Mouse (Mus musculus) intestine, postnatal 0 days (tissue): Measurements from ENCODE around the gene Dennd2c. TPM values are rescaled to one million over a fixed set of nuclear protein-coding genes. Genes with fewer than 3 reads are reported as not detected.
"Not testable (repeated sequence)": the region's sequence is repeated elsewhere in the genome, so short reads cannot be mapped to it uniquely, and the experiment has no call there.

Experiments used
- ATAC-seq: fragments of 200-750 bp; cut with Nextera tagmentation; 2 replicates; pipeline ENCODE4 v1.8.0; 2017; ENCODE audit warnings: mild to moderate bottlenecking, moderate TSS enrichment, moderate library complexity
- H3K27ac ChIP-seq: fragments of 300-500 bp; sonication (generic); 2 replicates; pipeline ENCODE4 v1.5.1; 2014; ENCODE audit warnings: mild to moderate bottlenecking, low read depth, low read length, moderate library complexity
- H3K27me3 ChIP-seq: fragments of 300-500 bp; sonication (generic); replicated peaks from 2 replicates; pipeline ENCODE4 v1.6.1; 2014; ENCODE audit warnings: low read length, mixed read lengths; ENCODE audit not compliant: control insufficient read depth, insufficient read depth
- H3K36me3 ChIP-seq: fragments of 300-500 bp; sonication (generic); 2 replicates; pipeline ENCODE4 v1.6.1; 2014; ENCODE audit warnings: mild to moderate bottlenecking, moderate library complexity; ENCODE audit not compliant: control insufficient read depth, insufficient read depth
- H3K4me1 ChIP-seq: fragments of 300-500 bp; sonication (generic); replicated peaks from 2 replicates; pipeline ENCODE4 v1.6.1; 2014; ENCODE audit warnings: antibody characterized with exemption, low read length, mixed read lengths; ENCODE audit not compliant: control insufficient read depth, insufficient read depth
- H3K4me2 ChIP-seq: fragments of 300-500 bp; sonication (generic); replicated peaks from 2 replicates; pipeline ENCODE4 v1.6.1; 2014; ENCODE audit warnings: low read depth, mild to moderate bottlenecking, moderate library complexity
- H3K4me3 ChIP-seq: fragments of 300-500 bp; sonication (generic); 2 replicates; pipeline ENCODE4 v1.5.1; 2014; ENCODE audit warnings: low read depth, low read length
- H3K9ac ChIP-seq: fragments of 300-500 bp; sonication (generic); 2 replicates; pipeline ENCODE4 v1.6.1; 2014; ENCODE audit warnings: mild to moderate bottlenecking, low read depth, low read length
- H3K9me3 ChIP-seq: fragments of 300-500 bp; sonication (generic); 2 replicates; pipeline ENCODE4 v1.6.1; 2016; ENCODE audit warnings: mixed run types; ENCODE audit not compliant: control insufficient read depth
- CTCF ChIP-seq: sonication (generic); IDR thresholded peaks from 2 replicates; pipeline ENCODE4 v1.5.1; 2016; ENCODE audit warnings: low read depth, mild to moderate bottlenecking, control low read depth, antibody characterized with exemption, moderate library complexity
- WGBS: fragments of 180-500 bp; shearing (Covaris S2); extraction: QIAGEN DNeasy Blood & Tissue Kit; methylation state at CpG from one replicate; pipeline ENCODE4 v1.1.7; 2014; 5-methylcytosine and 5-hydroxymethylcytosine counted together
- polyA plus RNA-seq: library from polyadenylated mRNA; unstranded; fragments of >200 nt; fragmentation: Nextera tagmentation; extraction: Ambion mirVana; gene quantifications from 2 replicates; pipeline ENCODE4 v1.2.1, GENCODE M21; 2015

Dennd2c gene
- polyA plus RNA-seq, 1 experiment from 2014 or later = 0.96 TPM

DNA sequence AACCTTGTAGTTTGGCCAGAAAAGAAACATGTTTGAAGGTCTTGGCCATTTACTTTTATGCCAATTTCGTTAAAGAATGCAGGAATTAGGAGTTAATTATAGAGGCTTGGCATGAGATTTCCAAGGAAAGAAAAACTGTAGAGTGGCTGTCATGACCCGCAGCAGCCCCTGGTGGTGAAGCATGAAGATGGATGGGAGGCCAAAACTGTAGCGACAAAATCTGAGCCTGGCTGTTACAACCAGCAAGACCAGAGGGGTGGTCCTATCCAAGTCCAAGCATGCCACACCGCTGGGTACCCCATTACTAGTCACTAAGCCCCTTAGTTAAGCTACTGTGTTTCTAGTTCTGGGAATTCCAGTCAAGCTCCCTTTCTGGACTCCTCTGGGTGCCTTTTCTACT lies 78.8 kb downstream of the Dennd2c start:
- WGBS = 49% methylated on average over 4 of the region's 4 CpGs
- no peaks in the 10 kb centered on the region for H3K9me3 ChIP-seq
- H3K27me3 ChIP-seq = no peaks in the 10 kb centered on the region
- peaks cover 27% of the 10 kb centered on the region for H3K36me3 ChIP-seq
- no peak overlapping the region for H3K4me3 ChIP-seq
- H3K4me2 ChIP-seq = no peak overlapping the region
- no peak overlapping the region for H3K27ac ChIP-seq
- no peaks in the 10 kb centered on the region for H3K4me1 ChIP-seq
- TF ChIP-seq CTCF = peak; percentile 42
- H3K9ac ChIP-seq = no peak overlapping the region
- ATAC-seq = no peak

DNA sequence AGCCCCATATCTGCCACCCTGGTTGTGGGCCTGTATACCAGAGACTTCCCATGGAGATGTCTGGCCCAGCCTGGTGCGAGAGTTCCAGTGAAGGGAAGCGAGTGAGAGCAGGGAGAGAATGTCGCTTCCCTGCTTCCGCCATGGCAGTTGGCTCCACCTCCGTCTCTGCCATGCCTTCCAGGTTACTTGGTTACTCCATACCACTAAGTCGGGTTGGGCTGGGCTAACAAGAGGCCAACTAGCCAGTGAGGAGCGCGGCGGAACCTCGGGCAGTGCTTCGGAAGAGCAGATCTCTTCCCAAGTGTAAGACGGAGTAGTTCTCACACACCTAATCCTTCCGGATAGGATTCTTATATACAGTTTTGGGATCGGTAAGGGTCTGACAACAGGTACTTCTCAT lies 80.4 kb downstream of the Dennd2c start:
- Histone ChIP-seq H3K9me3 (no peaks in the 10 kb centered on the region), H3K27ac (no peak overlapping the region), H3K9ac (no peak overlapping the region), H3K4me3 (no peak overlapping the region), H3K4me2 (no peak overlapping the region), H3K27me3 (no peaks in the 10 kb centered on the region), H3K36me3 (peaks cover 12% of the 10 kb centered on the region), H3K4me1 (no peaks in the 10 kb centered on the region)
- 78% methylated on average over 14 of the region's 14 CpGs for WGBS
- no peak for ATAC-seq
- TF ChIP-seq CTCF = no peak

DNA sequence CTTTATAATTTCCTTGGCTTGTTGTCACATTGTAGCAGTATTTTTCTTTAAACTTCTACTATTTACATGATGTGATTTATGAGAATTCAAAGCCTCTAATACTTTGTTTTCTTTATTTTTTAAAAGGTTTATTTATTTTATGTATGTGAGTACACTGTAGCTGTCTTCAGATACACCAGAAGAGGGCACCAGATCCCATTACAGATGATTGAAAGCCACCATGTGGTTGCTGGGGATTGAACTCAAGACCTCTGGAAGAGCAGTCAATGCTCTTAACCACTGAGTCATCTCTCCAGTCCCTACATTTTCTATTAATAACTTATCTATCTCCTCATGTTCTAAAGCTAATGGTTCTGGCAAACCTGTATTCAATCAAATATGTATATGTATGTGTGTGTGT lies 82.1 kb downstream of the Dennd2c start:
- not testable (repeated sequence) for H3K36me3 ChIP-seq, H3K9ac ChIP-seq, H3K9me3 ChIP-seq, H3K4me3 ChIP-seq, ATAC-seq, H3K4me2 ChIP-seq, H3K27me3 ChIP-seq, H3K27ac ChIP-seq, H3K4me1 ChIP-seq
- TF ChIP-seq CTCF = peak; percentile 57

DNA sequence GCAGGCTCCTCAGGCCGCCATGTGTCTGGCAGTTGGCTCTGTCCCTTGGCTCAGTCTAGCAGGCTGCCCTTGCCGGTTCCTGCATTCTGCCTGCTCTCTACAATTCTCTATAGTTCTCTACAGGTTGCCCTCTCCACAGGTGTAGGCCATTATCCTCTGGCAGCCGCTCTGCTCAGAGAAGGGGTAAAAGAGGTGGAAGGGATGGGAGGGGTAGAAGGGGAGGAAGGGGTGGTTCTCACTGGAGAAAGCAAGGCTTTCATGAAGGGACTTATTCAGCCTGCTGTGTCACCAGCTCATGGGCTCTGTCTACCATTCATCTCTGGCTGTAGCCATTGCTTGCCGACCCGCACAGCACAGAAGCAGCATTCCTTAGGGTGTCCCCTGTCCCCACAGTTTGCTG lies 86.0 kb downstream of the Dennd2c start:
- WGBS = 77% methylated on average over 5 of the region's 5 CpGs
- ATAC-seq = no peak
- Histone ChIP-seq H3K4me2 (no peak overlapping the region), H3K9ac (no peak overlapping the region), H3K27ac (no peak overlapping the region), H3K4me1 (no peaks in the 10 kb centered on the region), H3K36me3 (no peaks in the 10 kb centered on the region), H3K9me3 (no peaks in the 10 kb centered on the region), H3K4me3 (no peak overlapping the region), H3K27me3 (no peaks in the 10 kb centered on the region)
- TF ChIP-seq CTCF = no peak

DNA sequence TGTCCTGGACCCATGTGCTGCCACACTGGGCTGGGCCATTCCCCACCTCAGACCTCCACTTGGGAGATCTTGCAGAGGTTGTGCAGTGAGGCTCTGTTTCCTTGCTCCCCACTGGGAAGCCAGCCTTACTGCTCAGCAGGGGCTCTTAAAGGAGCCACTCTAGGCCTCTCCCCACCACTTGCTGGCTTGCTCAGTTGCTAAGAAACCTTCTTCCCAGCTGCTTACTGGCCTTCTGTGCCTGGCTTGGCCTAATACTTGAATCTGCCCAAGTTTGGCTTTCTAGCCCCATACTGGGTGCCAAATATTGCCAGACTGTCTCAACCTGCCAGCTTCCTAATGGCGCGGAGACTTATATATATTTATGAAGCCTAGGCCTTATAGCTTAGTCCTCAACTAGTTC lies 86.5 kb downstream of the Dennd2c start:
- H3K27me3 ChIP-seq = no peaks in the 10 kb centered on the region
- no peak for ATAC-seq
- H3K27ac ChIP-seq = no peak overlapping the region
- no peak overlapping the region for H3K4me2 ChIP-seq
- no peaks in the 10 kb centered on the region for H3K4me1 ChIP-seq
- TF ChIP-seq CTCF = no peak
- H3K4me3 ChIP-seq = no peak overlapping the region
- H3K36me3 ChIP-seq = no peaks in the 10 kb centered on the region
- no peak overlapping the region for H3K9ac ChIP-seq
- H3K9me3 ChIP-seq = 0 out of 2 replicates have a peak, but pooled peaks cover 2% of the 10 kb centered on the region
- WGBS = 85% methylated on average over 2 of the region's 2 CpGs

DNA sequence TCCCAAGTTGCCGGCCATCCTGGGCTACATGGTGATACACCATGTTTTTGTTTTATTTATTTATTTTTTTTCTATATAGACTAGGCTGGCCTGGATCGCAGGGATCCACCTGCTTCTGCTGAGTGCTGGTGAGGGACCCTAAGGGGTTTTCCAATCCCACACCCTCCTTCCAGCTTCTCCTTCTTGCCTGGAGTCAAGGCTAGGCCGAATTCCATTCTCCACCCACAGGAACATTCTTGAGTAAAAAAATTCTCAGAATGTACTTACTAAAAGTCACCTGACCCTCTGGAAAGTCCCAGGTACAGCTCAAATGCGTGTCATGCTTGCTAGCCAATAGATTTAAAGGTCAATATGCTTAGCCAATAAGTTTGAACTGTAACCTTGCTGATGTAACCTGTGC lies 89.8 kb downstream of the Dennd2c start:
- Histone ChIP-seq H3K27me3 (no peaks in the 10 kb centered on the region), H3K36me3 (no peaks in the 10 kb centered on the region), H3K27ac (no peak overlapping the region), H3K4me2 (no peak overlapping the region), H3K9me3 (0 out of 2 replicates have a peak, but pooled peaks cover 2% of the 10 kb centered on the region), H3K4me3 (no peak overlapping the region), H3K4me1 (no peaks in the 10 kb centered on the region), H3K9ac (no peak overlapping the region)
- 88% methylated on average over 4 of the region's 4 CpGs for WGBS
- no peak for TF ChIP-seq CTCF
- no peak for ATAC-seq

DNA sequence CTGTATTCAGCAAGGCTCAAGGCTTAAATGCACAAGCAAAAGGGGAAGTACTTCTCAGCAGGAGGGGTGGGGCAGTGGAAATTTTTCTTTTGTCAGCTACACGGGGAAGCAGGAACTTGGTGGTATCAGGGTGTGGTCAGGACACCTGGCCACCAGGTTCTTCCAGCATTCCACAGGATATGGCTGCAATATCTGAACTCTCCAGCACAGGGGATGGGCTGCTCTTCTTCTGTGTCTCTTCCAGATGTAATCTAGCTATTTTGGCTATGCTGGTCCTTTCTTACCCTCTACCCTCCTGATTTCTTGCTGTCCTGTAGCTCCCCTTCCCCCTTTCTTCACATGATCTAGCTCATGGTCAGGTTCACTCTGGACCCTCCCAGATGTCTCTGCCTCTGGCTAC lies 90.8 kb downstream of the Dennd2c start:
- TF ChIP-seq CTCF = no peak
- no peak overlapping the region for H3K4me3 ChIP-seq
- H3K9ac ChIP-seq = no peak overlapping the region
- no peak for ATAC-seq
- no peak overlapping the region for H3K27ac ChIP-seq
- no peaks in the 10 kb centered on the region for H3K4me1 ChIP-seq
- H3K27me3 ChIP-seq = no peaks in the 10 kb centered on the region
- WGBS = 33% methylated on average over 1 of the region's 1 CpGs
- 0 out of 2 replicates have a peak, but pooled peaks cover 2% of the 10 kb centered on the region for H3K9me3 ChIP-seq
- no peaks in the 10 kb centered on the region for H3K36me3 ChIP-seq
- H3K4me2 ChIP-seq = no peak overlapping the region
